Mouse (Mus musculus) ES-E14 (cell line): ENCODE measurements around the gene Dock9.

Source experiments
- CHD2 ChIP-seq: IDR thresholded peaks from 2 replicates; pipeline ENCODE4 v1.6.1; 2014; ENCODE audit warnings: mild to moderate bottlenecking, low read depth, low read length, inconsistent platforms
- MAFK ChIP-seq: IDR thresholded peaks from 2 replicates; pipeline ENCODE4 v1.6.1; 2014; ENCODE audit warnings: mild to moderate bottlenecking, low read depth, low read length, inconsistent platforms; ENCODE audit not compliant: insufficient read depth
- ZC3H11A ChIP-seq: IDR thresholded peaks from 2 replicates; pipeline ENCODE4 v1.6.1; 2012; ENCODE audit warnings: low read depth, mild to moderate bottlenecking, inconsistent platforms, low read length, borderline replicate concordance

DNA sequence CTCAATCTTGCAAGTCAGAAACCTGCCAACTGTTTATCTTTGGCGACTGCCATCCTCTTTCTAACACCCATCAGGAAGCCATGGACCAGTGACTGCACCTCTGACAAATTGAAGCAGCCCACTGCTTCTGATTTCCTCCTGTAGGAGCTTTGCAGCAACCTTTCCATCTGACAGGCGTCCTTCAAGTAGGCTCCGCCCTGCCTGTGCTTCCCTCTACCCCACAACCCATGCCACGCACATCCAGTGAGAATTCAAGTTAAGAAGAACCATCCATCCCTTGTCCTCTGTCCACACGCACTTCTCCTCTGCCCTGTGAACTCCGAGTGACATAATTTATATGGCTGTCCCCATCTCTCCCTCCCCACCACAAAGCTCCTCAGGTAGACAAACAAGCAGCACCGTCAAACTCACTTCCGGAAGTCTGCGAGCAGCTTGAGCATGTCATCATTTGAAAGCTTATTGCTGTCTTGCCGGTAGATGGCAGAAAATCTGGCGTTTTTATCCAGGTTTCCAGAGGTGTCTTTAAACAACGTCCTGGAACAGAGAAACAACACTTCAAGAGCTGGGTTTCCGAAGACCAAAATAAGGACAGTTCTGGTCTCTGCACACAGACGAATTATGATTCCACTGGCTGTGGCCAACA lies 163.4 kb downstream of the Dock9 start:
- TF ChIP-seq MAFK (no peak), CHD2 (no peak), ZC3H11A (no peak)
